Mouse (Mus musculus) neural tube, embryonic 14.5 days (tissue): Measurements from ENCODE around the gene Egfl6. TPM values are rescaled to one million over a fixed set of nuclear protein-coding genes. Genes with fewer than 3 reads are reported as not detected.

Source experiments
- ATAC-seq: fragments of 200-750 bp; cut with Nextera tagmentation; 2 replicates; pipeline ENCODE4 v1.8.0; 2017; ENCODE audit warnings: low read depth, mild to moderate bottlenecking, moderate TSS enrichment, moderate library complexity
- H3K27ac ChIP-seq: fragments of 300-500 bp; sonication (generic); 2 replicates; pipeline ENCODE4 v1.5.1; 2014; ENCODE audit warnings: low read depth, mild to moderate bottlenecking, control low read depth, low read length, moderate library complexity, mixed read lengths
- H3K27me3 ChIP-seq: fragments of 300-500 bp; sonication (generic); 2 replicates; pipeline ENCODE4 v1.6.1; 2014; ENCODE audit warnings: low read length; ENCODE audit not compliant: control insufficient read depth, insufficient read depth
- H3K36me3 ChIP-seq: fragments of 300-500 bp; sonication (generic); 2 replicates; pipeline ENCODE4 v1.6.1; 2014; ENCODE audit warnings: low read length, mixed read lengths; ENCODE audit not compliant: control insufficient read depth, insufficient read depth
- H3K4me1 ChIP-seq: fragments of 300-500 bp; sonication (generic); 2 replicates; pipeline ENCODE4 v1.6.1; 2014; ENCODE audit warnings: low read length; ENCODE audit not compliant: control insufficient read depth, insufficient read depth
- H3K4me2 ChIP-seq: fragments of 300-500 bp; sonication (generic); 2 replicates; pipeline ENCODE4 v1.6.1; 2014; ENCODE audit warnings: mild to moderate bottlenecking, low read depth, low read length, control low read depth
- H3K4me3 ChIP-seq: fragments of 300-500 bp; sonication (generic); 2 replicates; pipeline ENCODE4 v1.5.1; 2014; ENCODE audit warnings: low read depth, low read length, control low read depth, mixed read lengths
- H3K9ac ChIP-seq: fragments of 300-500 bp; sonication (generic); replicated peaks from 2 replicates; pipeline ENCODE4 v1.6.1; 2014; ENCODE audit warnings: low read depth, mild to moderate bottlenecking, control low read depth, low read length, mixed read lengths
- H3K9me3 ChIP-seq: fragments of 300-500 bp; sonication (generic); 2 replicates; pipeline ENCODE4 v1.6.1; 2016; ENCODE audit warnings: low read length; ENCODE audit not compliant: control insufficient read depth
- WGBS: fragments of 180-500 bp; shearing (Covaris S2); extraction: QIAGEN DNeasy Blood & Tissue Kit; methylation state at CpG from one replicate; pipeline ENCODE4 v1.1.7; 2014; 5-methylcytosine and 5-hydroxymethylcytosine counted together
- polyA plus RNA-seq: library from polyadenylated mRNA; unstranded; fragments of >200 nt; fragmentation: Nextera tagmentation; extraction: Ambion mirVana; gene quantifications from 2 replicates; pipeline ENCODE4 v1.2.1, GENCODE M21; 2014

Gene Egfl6
- polyA plus RNA-seq, 1 experiment from 2014 or later, result 5.3 TPM

DNA sequence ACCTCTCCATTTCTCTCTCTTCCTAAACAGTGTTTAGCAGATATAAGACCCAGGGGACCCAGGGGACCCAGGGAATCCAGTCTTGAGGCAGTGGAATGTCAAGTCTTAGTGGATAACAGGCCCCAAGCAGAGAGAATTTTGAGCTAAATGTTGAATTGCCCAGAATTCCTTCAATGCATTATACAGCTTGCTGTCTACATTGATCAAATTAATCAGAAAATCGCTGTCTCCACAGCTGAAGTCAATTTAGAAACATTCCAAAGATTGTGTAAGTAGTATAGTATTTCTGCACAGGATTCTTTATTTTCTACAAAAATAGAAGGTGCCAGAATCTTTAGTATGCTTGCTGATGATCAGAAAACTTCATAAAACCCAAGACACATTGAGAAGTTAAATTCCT lies 9.4 kb downstream of the Egfl6 start:
- no peaks in the 10 kb centered on the region for H3K4me1 ChIP-seq
- WGBS, result 65% methylated on average over 1 of the region's 1 CpGs
- H3K9ac ChIP-seq, result no peak overlapping the region
- no peaks in the 10 kb centered on the region for H3K36me3 ChIP-seq
- no peaks in the 10 kb centered on the region for H3K9me3 ChIP-seq
- H3K27me3 ChIP-seq, result no peaks in the 10 kb centered on the region
- no peak for ATAC-seq
- H3K4me2 ChIP-seq, result no peak overlapping the region
- no peak overlapping the region for H3K27ac ChIP-seq
- no peak overlapping the region for H3K4me3 ChIP-seq

DNA sequence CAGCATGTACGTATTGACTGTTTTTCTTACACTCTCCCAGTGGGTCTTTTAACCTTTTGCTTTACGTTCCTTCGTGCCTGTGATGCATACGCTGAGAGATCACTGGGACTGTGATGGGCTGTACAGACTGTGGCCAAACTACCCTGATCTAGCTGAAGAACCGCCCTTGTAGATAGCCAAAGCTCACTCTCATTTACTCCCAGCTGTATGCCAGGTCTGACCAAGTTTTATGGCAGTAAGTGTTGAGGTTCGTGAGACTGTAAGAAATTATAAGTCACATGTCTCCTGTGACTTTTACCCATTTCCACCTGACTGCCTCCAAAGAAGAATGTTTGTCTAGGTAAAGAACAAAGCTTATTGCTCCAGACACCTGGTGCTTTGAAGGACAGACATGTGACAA lies 19.5 kb downstream of the Egfl6 start:
- Histone ChIP-seq H3K9ac (no peak overlapping the region), H3K9me3 (no peaks in the 10 kb centered on the region), H3K36me3 (no peaks in the 10 kb centered on the region), H3K27ac (no peak overlapping the region), H3K4me1 (no peaks in the 10 kb centered on the region), H3K4me3 (no peak overlapping the region), H3K27me3 (no peaks in the 10 kb centered on the region), H3K4me2 (no peak overlapping the region)
- 86% methylated on average over 6 of the region's 6 CpGs for WGBS
- no peak for ATAC-seq

- ATAC-seq, result no peak
- Histone ChIP-seq H3K36me3 (no peaks in the 10 kb centered on the region), H3K4me1 (no peaks in the 10 kb centered on the region), H3K27me3 (no peaks in the 10 kb centered on the region), H3K27ac (no peak overlapping the region), H3K9ac (no peak overlapping the region), H3K4me2 (no peak overlapping the region), H3K9me3 (no peaks in the 10 kb centered on the region), H3K4me3 (no peak overlapping the region)
- WGBS, result 60% methylated on average over 5 of the region's 5 CpGs
These were observed 20.1 kb downstream of the Egfl6 start for GRCm38 (mm10) chrX:166565401-166565800.

- H3K4me2 ChIP-seq, result no peak overlapping the region
- H3K36me3 ChIP-seq, result no peaks in the 10 kb centered on the region
- H3K9me3 ChIP-seq, result no peaks in the 10 kb centered on the region
- no peak for ATAC-seq
- no peaks in the 10 kb centered on the region for H3K4me1 ChIP-seq
- no peak overlapping the region for H3K9ac ChIP-seq
- no peak overlapping the region for H3K27ac ChIP-seq
- no peak overlapping the region for H3K4me3 ChIP-seq
- WGBS, result 60% methylated on average over 5 of the region's 5 CpGs
- H3K27me3 ChIP-seq, result no peaks in the 10 kb centered on the region
These were observed 20.6 kb downstream of the Egfl6 start for GRCm38 (mm10) chrX:166564900-166565299.

- no peak for ATAC-seq
- Histone ChIP-seq H3K36me3 (no peaks in the 10 kb centered on the region), H3K27ac (no peak overlapping the region), H3K9ac (no peak overlapping the region), H3K27me3 (no peaks in the 10 kb centered on the region), H3K4me1 (no peaks in the 10 kb centered on the region), H3K4me2 (no peak overlapping the region), H3K9me3 (no peaks in the 10 kb centered on the region), H3K4me3 (no peak overlapping the region)
- 67% methylated on average over 3 of the region's 3 CpGs for WGBS
These were observed 26.2 kb downstream of the Egfl6 start for GRCm38 (mm10) chrX:166559333-166559732.

DNA sequence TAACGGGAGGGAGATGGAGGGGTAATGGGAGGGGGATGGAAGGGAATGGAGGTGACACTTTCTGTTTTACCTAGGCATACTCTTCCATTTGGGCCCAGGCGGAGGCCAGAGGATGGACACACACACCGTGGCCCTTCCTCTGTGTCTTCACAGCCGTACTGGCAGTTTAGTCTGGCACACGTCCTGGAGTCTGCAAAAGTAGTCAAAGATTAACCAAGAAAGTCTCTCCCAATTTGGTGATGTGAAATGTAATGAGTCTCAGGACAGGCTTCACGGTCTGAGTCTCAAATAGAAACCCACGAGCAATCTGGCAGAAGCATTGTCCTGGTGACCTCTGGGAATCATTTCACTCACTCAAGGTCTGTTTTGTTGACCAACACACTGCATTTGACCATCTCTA lies 33.2 kb downstream of the Egfl6 start:
- H3K4me2 ChIP-seq, result no peak overlapping the region
- no peaks in the 10 kb centered on the region for H3K9me3 ChIP-seq
- WGBS, result 80% methylated on average over 7 of the region's 7 CpGs
- no peaks in the 10 kb centered on the region for H3K36me3 ChIP-seq
- no peak for ATAC-seq
- H3K27ac ChIP-seq, result no peak overlapping the region
- H3K27me3 ChIP-seq, result no peaks in the 10 kb centered on the region
- H3K4me3 ChIP-seq, result no peak overlapping the region
- H3K9ac ChIP-seq, result no peak overlapping the region
- H3K4me1 ChIP-seq, result no peaks in the 10 kb centered on the region

DNA sequence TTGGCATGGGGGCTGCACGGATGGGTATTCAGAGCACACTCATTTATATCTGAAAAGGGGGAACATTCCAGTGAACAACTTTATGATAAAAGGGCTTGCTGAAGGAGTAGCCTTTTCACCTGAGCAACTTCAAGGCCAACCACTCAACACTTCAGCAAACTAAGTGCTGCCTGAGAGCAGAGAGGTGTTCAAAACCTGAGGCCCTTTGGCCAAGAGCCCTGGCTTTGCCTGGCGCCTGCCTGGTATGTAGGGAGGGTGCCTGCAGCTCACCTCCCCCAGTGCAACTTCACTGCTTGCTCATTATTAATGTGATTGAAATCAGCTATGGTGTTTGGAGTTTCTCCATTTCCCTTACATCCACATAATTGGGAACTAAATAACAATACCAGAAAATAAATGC lies 39.0 kb downstream of the Egfl6 start:
- no peak for ATAC-seq
- Histone ChIP-seq H3K9me3 (no peaks in the 10 kb centered on the region), H3K9ac (no peak overlapping the region), H3K36me3 (no peaks in the 10 kb centered on the region), H3K4me2 (no peak overlapping the region), H3K4me1 (no peaks in the 10 kb centered on the region), H3K4me3 (no peak overlapping the region), H3K27me3 (no peaks in the 10 kb centered on the region), H3K27ac (no peak overlapping the region)
- WGBS, result 91% methylated on average over 2 of the region's 2 CpGs

GRCm38 (mm10) chrX:166535138-166535537 lies 50.4 kb downstream of the Egfl6 start:
- Histone ChIP-seq H3K4me1 (no peaks in the 10 kb centered on the region), H3K4me2 (no peak overlapping the region), H3K9me3 (no peaks in the 10 kb centered on the region), H3K9ac (no peak overlapping the region), H3K27ac (no peak overlapping the region), H3K27me3 (no peaks in the 10 kb centered on the region), H3K4me3 (no peak overlapping the region), H3K36me3 (no peaks in the 10 kb centered on the region)
- no peak for ATAC-seq
- 84% methylated on average over 4 of the region's 4 CpGs for WGBS

GRCm38 (mm10) chrX:166533432-166533831 lies 52.1 kb downstream of the Egfl6 start:
- no peak overlapping the region for H3K4me2 ChIP-seq
- H3K36me3 ChIP-seq, result no peaks in the 10 kb centered on the region
- H3K9me3 ChIP-seq, result no peaks in the 10 kb centered on the region
- no peaks in the 10 kb centered on the region for H3K4me1 ChIP-seq
- H3K27me3 ChIP-seq, result no peaks in the 10 kb centered on the region
- no peak overlapping the region for H3K9ac ChIP-seq
- WGBS, result 83% methylated on average over 4 of the region's 4 CpGs
- ATAC-seq, result no peak
- H3K27ac ChIP-seq, result no peak overlapping the region
- no peak overlapping the region for H3K4me3 ChIP-seq

DNA sequence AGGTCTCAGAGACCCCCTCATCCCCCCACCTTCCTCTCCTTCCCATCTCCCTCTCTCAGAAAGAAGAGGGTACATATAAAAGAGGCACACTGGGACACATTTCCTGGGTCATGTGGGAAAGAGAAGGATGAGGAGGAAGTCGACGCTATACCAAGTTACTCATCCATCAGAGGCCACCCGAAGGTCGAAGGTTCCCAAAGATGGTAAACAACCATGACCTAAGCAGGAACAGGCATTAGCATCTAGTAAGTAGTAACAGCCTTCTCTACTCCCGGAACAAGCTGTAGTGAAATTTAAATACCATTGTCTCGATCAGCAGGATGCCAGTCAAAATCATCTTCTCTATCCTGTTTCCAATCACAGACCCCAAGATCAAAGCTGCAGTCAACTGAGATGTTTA lies 53.8 kb downstream of the Egfl6 start:
- Histone ChIP-seq H3K4me3 (no peak overlapping the region), H3K4me2 (no peak overlapping the region), H3K36me3 (no peaks in the 10 kb centered on the region), H3K27me3 (no peaks in the 10 kb centered on the region), H3K27ac (no peak overlapping the region), H3K4me1 (no peaks in the 10 kb centered on the region), H3K9me3 (no peaks in the 10 kb centered on the region), H3K9ac (no peak overlapping the region)
- no peak for ATAC-seq
- WGBS, result 38% methylated on average over 6 of the region's 6 CpGs
